Mouse (Mus musculus) ES-E14 (cell line): Measurements from ENCODE around the gene Gdf10. TPM values are rescaled to one million over a fixed set of nuclear protein-coding genes. Genes with fewer than 3 reads are reported as not detected.

Experiments used
- DNase-seq: peaks from one replicate; pipeline ENCODE4 v3.0.0-alpha.2; 2013; ENCODE audit warnings: low read depth, low spot score
- H3K27ac ChIP-seq: 2 replicates; pipeline ENCODE4 v1.5.1; 2012; ENCODE audit warnings: low read depth, mild to moderate bottlenecking, low read length, moderate library complexity, mixed read lengths; ENCODE audit not compliant: poor library complexity, insufficient read depth, severe bottlenecking
- H3K36me3 ChIP-seq: 2 replicates; pipeline ENCODE4 v1.6.1; 2012; ENCODE audit warnings: mild to moderate bottlenecking, low read length, moderate library complexity, mixed read lengths; ENCODE audit not compliant: control insufficient read depth, poor library complexity, insufficient read depth, severe bottlenecking
- H3K4me1 ChIP-seq, 2 experiments: fragments of 150-350 bp in 1 of 2; sonication (generic) in 1 of 2; 2 replicates each; pipeline ENCODE4 v1.6.1; 2012; ENCODE audit warnings: low read length in 2 of 2, mild to moderate bottlenecking in 1 of 2, mixed read lengths in 1 of 2; ENCODE audit not compliant: control insufficient read depth in 2 of 2, insufficient read depth in 2 of 2, poor library complexity in 1 of 2
- H3K4me3 ChIP-seq, 2 experiments: fragments of 150-350 bp in 1 of 2; sonication (generic) in 1 of 2; 2 replicates each; pipeline ENCODE4 v1.5.1; 2012; ENCODE audit warnings: low read length in 2 of 2, low read depth in 1 of 2, mild to moderate bottlenecking in 1 of 2, mixed read lengths in 1 of 2; ENCODE audit not compliant: insufficient read depth in 1 of 2, poor library complexity in 1 of 2, severe bottlenecking in 1 of 2
- H3K9ac ChIP-seq: 2 replicates; pipeline ENCODE4 v1.6.1; 2012; ENCODE audit warnings: low read depth, mild to moderate bottlenecking, low read length, mixed read lengths; ENCODE audit not compliant: poor library complexity, insufficient read depth, severe bottlenecking
- H3K9me3 ChIP-seq: fragments of 150-350 bp; sonication (generic); 2 replicates; pipeline ENCODE4 v1.6.1; 2012; ENCODE audit warnings: low read depth, mild to moderate bottlenecking, low read length; ENCODE audit not compliant: control insufficient read depth, insufficient read depth
- CHD2 ChIP-seq: IDR thresholded peaks from 2 replicates; pipeline ENCODE4 v1.6.1; 2014; ENCODE audit warnings: mild to moderate bottlenecking, low read depth, low read length, inconsistent platforms
- HCFC1 ChIP-seq: IDR thresholded peaks from 2 replicates; pipeline ENCODE4 v1.6.1; 2012; ENCODE audit warnings: low read length, inconsistent platforms, borderline replicate concordance; ENCODE audit not compliant: insufficient read depth
- MAFK ChIP-seq: IDR thresholded peaks from 2 replicates; pipeline ENCODE4 v1.6.1; 2014; ENCODE audit warnings: mild to moderate bottlenecking, low read depth, low read length, inconsistent platforms; ENCODE audit not compliant: insufficient read depth
- ZC3H11A ChIP-seq: IDR thresholded peaks from 2 replicates; pipeline ENCODE4 v1.6.1; 2012; ENCODE audit warnings: low read depth, mild to moderate bottlenecking, inconsistent platforms, low read length, borderline replicate concordance
- ZNF384 ChIP-seq: IDR thresholded peaks from 2 replicates; pipeline ENCODE4 v1.6.1; 2012; ENCODE audit warnings: low read depth, low read length, inconsistent platforms
- in situ Hi-C, 2 experiments: fragments of 600-800 bp; cut with MboI; formaldehyde crosslinking; loops; one replicate each; pipeline ENCODE4 v1.15.1; 2025; ENCODE audit warnings: low sequenced_read_pairs in 2 of 2, inconsistent platforms in 1 of 2; ENCODE audit not compliant: unreplicated experiment in 2 of 2
- total RNA-seq: library from RNA; depleted of rRNA; stranded (reverse); fragments of 300-350 nt; gene quantifications from 2 replicates; pipeline ENCODE4 v1.2.3, GENCODE M21; 2012; rRNA removed

Gene Gdf10
- total RNA-seq, result 0.05 TPM in 1 of 2 replicates, not detected in the other

- TF ChIP-seq CHD2, result no peak
- TF ChIP-seq ZNF384, result no peak
- no peak for TF ChIP-seq HCFC1
- no peak for TF ChIP-seq ZC3H11A
- TF ChIP-seq MAFK, result no peak
- Histone ChIP-seq H3K9ac (no peak within 1 kb of the TSS), H3K4me1 (peaks cover 0 to 2% of the 10 kb centered on the region in 2 experiments; a peak in 1 of 4 replicates), H3K9me3 (no peaks in the 10 kb centered on the region), H3K4me3 (peak within 1 kb of the TSS; percentile 63 to 66), H3K36me3 (no peaks in the 10 kb centered on the region), H3K27ac (no peak within 1 kb of the TSS)
- no peak for DNase-seq
- in situ Hi-C loops, result no loop called here
These were observed at the start of gene Gdf10 for GRCm38 (mm10) chr14:33923168-33924070. Gene Gdf10, plus strand, starts transcription at chr14:33923587.

GRCm38 (mm10) chr14:33878826-33879225 lies 44.6 kb upstream of the Gdf10 start:
- TF ChIP-seq CHD2 (no peak), HCFC1 (no peak), ZC3H11A (no peak), ZNF384 (no peak), MAFK (no peak)
- H3K27ac ChIP-seq, result no peak overlapping the region
- H3K9ac ChIP-seq, result no peak overlapping the region
- no peaks in the 10 kb centered on the region for H3K36me3 ChIP-seq
- no peak for DNase-seq
- no peaks in the 10 kb centered on the region for H3K4me1 ChIP-seq
- H3K4me3 ChIP-seq, result no peak overlapping the region
- in situ Hi-C loops, result loop anchor here in 1 of 2 experiments (10.0 kb wide), 1 partner anchor 64 kb away; no protein-coding TSS in a partner anchor
- no peaks in the 10 kb centered on the region for H3K9me3 ChIP-seq

GRCm38 (mm10) chr14:33880236-33880635 lies 43.2 kb upstream of the Gdf10 start:
- Histone ChIP-seq H3K4me1 (no peaks in the 10 kb centered on the region), H3K27ac (no peak overlapping the region), H3K9ac (no peak overlapping the region), H3K4me3 (no peak overlapping the region), H3K36me3 (no peaks in the 10 kb centered on the region), H3K9me3 (no peaks in the 10 kb centered on the region)
- TF ChIP-seq ZC3H11A, result no peak
- no peak for TF ChIP-seq CHD2
- TF ChIP-seq MAFK, result no peak
- TF ChIP-seq HCFC1, result no peak
- TF ChIP-seq ZNF384, result no peak
- in situ Hi-C loops, result no loop called here
- no peak for DNase-seq

- TF ChIP-seq MAFK, result no peak
- Histone ChIP-seq H3K4me3 (no peak overlapping the region), H3K9me3 (no peaks in the 10 kb centered on the region), H3K4me1 (no peaks in the 10 kb centered on the region), H3K36me3 (no peaks in the 10 kb centered on the region), H3K9ac (no peak overlapping the region), H3K27ac (no peak overlapping the region)
- no peak for DNase-seq
- in situ Hi-C loops, result no loop called here
These were observed 41.9 kb upstream of the Gdf10 start for GRCm38 (mm10) chr14:33881471-33881870.
